Mouse (Mus musculus): Measurements from ENCODE around the gene Oxsm.

The Oxsm gene

DNA sequence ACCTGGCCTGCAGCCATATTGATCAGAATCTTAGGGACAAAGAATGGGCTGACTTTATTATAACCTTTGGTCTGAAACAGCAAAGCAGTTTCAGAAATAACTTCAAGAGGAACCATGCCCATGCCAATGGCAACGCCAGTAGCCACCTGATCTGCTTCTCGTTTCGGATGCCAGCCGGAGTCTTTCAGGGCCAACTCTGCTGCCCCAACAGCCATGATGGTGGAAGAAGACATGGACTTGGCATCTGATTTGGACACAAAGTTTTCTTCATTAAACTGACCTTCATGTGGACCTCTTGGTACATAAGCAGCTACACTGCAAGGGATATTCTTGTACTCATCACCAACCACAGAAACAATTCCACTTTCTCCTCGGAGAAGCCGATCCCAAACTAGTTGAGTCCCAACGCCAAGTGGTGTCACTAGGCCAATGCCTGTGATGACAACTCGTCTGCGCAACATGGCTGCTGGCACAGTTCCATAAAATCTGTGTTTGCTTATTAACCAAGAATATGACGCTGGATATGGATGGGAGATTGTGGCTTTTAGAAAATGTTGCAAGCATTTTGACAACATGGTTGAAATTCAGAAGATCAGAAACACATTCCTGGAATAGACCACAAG, 7.3 kb downstream of the Oxsm start:
- no peak for DNase-seq (ENCODE audit: low read depth, low spot score)

GRCm38 (mm10) chr14:16236466-16236865, 13.1 kb downstream of the Oxsm start:
- DNase-seq (ENCODE audit: low read depth, low spot score): no peak

DNA sequence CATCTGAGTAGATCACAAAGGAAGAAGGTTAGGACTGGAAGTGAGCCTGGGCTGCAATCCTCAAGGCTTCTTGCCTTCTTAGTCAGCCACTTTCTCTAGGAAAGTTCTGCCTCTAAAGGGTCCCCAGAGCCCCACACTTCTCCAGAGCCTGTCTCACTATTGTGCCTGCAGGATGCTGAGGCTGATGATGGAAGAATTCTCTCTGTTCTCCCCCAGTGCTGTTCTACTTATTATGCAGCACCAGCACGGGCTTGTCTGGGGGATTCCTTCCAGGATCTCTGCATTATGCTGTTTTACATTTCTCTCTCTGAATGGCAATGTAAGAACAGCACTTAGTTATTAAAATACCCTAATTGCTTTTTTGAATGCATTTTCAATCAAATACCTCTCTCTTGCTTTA, 16.1 kb downstream of the Oxsm start:
- no peak for DNase-seq (ENCODE audit: low read depth, low spot score)

DNA sequence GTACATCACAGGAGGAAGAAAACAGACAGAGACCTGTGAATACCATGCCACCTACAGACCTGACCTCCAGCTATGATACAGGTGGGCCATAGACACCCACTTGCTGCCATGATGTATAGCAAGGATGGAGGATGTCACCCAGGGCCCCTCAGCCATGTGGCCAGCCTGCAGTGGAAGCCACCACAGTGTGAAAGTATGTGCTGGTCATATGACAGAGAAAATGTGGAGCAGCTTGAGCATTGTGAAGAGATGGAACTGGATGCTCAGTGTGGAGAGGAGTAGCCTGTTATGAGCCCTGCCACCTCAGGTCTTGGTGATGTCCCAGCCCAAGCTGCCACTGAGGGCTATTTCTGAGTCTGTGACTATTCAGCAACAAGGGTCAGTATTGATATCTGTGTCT, 19.0 kb downstream of the Oxsm start:
- no peak for DNase-seq (ENCODE audit: low read depth, low spot score)

DNA sequence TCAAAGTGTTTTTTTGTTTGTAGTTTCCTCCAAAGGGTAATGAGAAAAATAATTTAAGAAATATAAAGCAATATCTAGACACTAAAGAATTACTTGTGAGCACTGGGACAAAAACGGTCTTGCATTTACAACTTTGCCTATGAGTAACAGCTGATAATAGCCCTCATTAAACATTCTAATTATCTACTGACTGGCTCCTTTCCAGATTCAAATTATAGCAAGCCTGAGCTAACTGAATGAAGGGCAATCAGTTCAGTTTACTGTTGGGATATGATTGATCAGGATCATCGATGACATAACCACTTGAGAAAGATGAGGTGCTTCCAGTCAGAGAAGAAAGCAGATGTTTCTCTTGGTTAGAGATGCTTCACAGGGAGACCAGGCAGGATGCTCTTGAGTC, 20.2 kb downstream of the Oxsm start:
- no peak for DNase-seq (ENCODE audit: low read depth, low spot score)

GRCm38 (mm10) chr14:16219015-16219414, 30.6 kb downstream of the Oxsm start:
- DNase-seq (ENCODE audit: low read depth, low spot score): peak; percentile 38

DNA sequence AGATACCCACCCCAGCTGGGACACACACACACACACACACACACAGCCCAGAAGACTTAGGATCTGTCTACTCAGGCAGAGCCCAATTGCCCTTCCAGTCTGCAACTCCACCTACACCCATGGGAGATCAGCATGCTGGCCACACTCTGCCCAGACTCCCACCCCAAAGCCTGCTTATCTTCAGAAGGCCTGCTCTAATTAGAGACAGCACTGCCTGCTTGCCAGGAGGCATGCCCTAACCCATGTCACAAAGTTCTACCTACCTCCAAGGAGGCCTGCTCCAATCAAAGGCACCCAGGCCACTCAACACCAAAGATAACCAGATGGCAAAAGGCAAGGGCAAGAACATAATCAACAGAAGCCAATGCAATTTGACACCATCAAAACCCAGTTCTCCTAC, 41.9 kb downstream of the Oxsm start:
- no peak for DNase-seq (ENCODE audit: low read depth, low spot score)

DNA sequence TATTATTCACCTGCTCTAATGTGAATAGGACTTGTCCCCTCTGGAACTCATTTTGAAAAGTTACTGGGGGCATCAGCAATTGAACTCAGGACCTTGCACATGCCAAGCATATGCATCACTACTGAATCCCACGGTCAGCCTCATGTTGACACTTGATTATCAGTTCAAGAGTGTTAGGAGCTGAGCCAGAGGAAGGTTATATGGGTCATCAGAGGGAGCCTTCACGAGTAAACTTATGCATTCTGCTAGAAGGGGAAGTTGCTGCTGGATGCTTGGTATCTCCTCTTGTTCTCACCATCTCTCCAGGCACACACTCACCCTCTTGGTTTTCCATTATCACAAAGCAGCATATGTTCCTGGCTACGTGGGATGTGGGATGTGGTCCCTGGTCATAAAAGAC, 47.9 kb downstream of the Oxsm start:
- DNase-seq (ENCODE audit: low read depth, low spot score): no peak

DNA sequence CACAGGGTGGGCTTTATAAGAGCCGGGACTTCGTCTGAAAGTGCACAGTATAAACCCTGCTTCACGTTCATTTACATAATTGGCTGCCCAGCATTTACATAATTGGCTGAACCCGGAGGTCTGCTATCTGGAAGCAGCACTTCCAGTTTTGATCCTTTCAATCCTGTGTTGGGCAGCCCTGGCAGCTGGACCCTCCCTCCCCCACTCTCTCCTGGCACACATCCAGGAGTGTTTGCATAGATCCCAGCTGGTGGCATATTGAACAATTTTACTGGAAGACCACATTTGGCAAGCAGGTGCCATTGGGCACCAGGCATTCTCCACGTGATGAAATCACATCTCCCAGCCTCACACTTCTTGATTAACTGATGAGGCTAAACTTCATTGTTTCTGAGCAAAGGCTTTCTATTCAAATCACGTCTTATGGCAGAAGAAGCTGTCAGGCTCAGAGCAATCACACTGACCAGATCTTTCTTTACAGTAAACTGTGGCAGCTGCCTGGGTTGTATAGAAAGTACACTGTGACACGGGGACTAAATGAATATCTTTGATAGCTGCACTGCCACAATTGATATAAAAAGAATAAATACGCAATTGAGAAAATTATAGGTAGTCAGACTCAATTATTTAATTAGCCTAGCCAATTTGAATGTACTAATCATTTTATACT, 48.5 kb downstream of the Oxsm start:
- DNase-seq (ENCODE audit: low read depth, low spot score): peak; percentile 38

GRCm38 (mm10) chr14:16200220-16200912, 49.2 kb downstream of the Oxsm start:
- DNase-seq (ENCODE audit: low read depth, low spot score): no peak

DNA sequence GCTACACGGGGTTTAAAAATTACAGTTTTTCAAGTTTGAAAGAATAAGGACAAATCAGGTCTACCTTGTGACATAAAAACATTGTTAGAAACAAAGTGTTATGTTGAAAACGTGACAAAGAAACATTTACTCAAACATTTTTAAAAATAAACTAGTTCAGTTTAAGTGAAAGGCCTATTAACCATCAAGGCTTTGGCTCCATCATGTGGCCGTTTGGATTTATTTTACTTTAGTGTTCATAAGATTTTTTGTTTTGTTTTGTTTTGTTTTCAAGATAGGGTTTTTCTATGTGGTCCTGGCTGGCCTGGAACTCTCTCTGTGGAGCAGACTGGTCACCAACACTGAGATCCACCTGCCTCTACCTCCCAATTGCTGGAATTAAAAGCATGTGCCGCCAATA, 53.1 kb downstream of the Oxsm start:
- DNase-seq (ENCODE audit: low read depth, low spot score): peak; percentile 6

GRCm38 (mm10) chr14:16195486-16195885, 54.1 kb downstream of the Oxsm start:
- DNase-seq (ENCODE audit: low read depth, low spot score): no peak

GRCm38 (mm10) chr14:16194125-16194524, 55.5 kb downstream of the Oxsm start:
- no peak for DNase-seq (ENCODE audit: low read depth, low spot score)

DNA sequence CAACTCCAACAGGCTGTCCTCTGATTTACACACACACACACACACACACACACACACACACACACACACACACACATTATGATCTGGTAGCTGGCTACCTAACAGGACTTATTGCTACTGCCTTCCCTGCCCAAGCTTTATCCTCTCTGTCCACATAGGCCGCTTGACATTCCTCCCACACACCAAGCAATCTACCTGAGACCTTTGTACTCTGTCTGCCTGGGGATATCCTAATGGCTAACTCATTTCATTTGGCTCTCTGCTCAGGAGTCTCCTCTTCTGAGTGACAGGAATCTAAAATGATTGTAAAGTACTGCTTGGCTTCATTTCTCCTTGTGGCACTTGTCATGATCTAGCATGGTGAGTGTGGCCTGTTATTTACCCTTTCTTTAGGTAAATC, 60.5 kb downstream of the Oxsm start:
- no peak for DNase-seq (ENCODE audit: low read depth, low spot score)

Measured in forelimb bud, embryonic 11.5 days (tissue).